Mouse (Mus musculus) liver, postnatal 0 days (tissue): ENCODE results near the gene Prkacb.
"Not testable (repeated sequence)": the region's sequence is repeated elsewhere in the genome, so short reads cannot be mapped to it uniquely, and the experiment has no call there.

Source experiments
- CTCF ChIP-seq: sonication (generic); IDR thresholded peaks from 2 replicates; pipeline ENCODE4 v1.5.1; 2016; ENCODE audit warnings: antibody characterized with exemption, low read depth
- EP300 ChIP-seq: IDR thresholded peaks from 2 replicates; pipeline ENCODE4 v1.6.1; 2016; ENCODE audit warnings: antibody characterized with exemption, low read depth, mild to moderate bottlenecking

GRCm38 (mm10) chr3:146763054-146763453, 49.7 kb downstream of the Prkacb start:
- not testable (repeated sequence) for TF ChIP-seq CTCF, EP300
